Mouse (Mus musculus) T-cell, adult 2 months (primary cell): ENCODE data around the gene 6030468B19Rik.
"Not testable (repeated sequence)": the region's sequence is repeated elsewhere in the genome, so short reads cannot be mapped to it uniquely, and the experiment has no call there.

Experiments
- DNase-seq: peaks from one replicate; pipeline ENCODE4 v3.0.0; 2022; ENCODE audit warnings: low spot score

6030468B19Rik gene

DNA sequence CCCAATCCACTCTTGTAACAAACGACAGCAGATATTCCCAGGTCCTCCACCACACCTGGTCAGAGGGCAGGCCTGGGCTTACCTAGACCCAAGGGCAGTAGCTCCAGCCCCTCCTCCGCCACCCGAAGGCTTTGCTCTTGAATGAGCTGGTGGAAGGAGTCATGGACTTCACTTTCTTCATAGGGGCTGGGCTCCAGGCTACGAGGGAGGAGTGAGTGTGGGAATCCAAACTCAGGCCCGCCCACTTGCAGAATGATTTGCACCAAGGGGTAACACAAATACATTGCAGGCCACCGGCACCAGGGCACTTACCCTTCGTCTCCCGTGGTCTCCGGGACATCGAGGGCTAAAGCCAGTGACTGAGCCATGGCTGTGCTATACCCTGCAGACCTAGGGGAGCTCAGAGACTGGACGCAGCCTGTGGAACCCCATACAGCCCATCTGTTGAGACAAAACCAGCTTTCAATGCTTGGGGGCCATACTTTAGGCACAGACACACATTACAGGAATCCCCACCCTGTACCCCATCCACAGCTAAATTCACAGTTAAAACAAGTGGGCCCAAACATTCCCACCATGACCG is 18.5 kb upstream of the 6030468B19Rik start:
- DNase-seq, result no peak

DNA sequence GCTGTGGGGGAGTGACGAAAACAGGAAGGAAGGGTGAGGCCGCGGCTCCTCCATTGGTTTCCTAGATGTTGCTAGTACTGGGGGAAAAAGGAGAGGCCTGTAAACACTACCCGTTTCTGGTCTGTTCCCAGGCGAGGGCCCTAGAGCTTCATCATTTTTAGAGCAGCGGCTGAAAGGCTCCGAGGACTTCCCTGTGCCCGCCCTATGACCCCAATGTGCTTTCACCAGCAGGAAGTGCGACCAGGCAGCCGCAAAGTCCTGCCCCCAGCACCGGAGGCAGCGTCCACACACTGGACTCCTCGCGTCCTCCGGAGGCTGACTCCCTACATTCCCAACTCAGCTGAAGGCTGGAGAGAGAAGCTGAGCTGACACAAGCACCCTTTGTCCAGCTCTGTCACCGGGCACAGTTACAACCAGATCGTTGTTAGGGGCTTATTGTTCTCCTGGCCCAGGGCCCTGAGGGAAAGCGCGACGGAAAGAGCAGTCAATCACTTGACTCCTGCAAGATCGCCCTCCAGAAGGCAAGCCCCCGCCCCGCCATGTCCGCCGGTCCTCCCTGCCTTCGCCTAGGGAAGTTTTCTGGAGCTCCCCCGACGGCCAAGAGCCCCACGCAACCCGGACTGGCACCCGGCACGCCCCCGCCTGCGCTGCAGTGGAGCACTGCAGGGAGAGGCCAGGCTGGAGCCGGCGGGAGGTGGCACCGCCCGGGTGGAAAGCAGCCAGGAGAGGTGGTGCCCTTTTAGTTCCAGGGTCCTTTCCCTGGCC is 17.8 kb upstream of the 6030468B19Rik start:
- DNase-seq, result no peak

DNA sequence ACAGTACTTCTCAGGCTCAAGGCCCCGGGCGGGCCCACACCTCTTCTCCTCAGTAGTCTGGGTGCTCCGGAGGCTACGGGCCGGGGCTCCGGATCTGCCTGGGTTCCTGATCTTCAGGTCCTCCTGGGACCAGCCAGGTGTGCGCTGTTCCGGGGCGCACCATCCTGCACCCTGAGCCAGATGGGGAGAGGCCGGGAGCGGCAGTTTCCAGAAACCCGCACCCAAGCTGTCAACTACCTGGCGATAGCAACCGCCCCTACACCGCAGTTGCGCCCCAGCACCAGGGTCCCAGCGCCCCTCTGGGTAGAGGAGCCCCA is 17.3 kb upstream of the 6030468B19Rik start:
- no peak for DNase-seq

DNA sequence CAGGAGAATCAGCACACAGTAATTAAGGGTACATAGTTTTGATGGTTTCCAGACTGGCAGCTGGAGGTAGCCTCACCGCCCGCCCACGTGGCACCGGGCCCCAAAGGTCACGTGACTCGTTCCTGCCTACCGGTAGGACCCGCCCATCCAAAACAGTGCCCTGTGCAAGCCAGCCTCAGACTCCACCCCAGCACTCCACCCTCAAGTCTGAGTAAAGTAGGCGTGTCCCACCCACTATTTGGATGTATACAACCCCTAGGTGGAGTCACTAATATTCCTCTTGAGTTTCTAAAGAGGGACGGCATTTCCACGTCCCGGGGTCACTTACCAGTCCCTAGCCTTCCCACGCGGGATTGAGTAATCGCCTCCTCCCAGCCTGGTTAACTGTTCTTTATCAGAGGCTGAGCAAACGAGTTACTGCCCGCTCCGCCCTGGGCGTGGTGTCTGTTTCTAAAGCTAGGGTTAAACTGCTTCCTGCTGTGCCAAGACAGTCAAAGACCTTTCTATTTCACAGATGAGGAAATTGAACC is 16.8 kb upstream of the 6030468B19Rik start:
- DNase-seq, result peak; percentile 96

DNA sequence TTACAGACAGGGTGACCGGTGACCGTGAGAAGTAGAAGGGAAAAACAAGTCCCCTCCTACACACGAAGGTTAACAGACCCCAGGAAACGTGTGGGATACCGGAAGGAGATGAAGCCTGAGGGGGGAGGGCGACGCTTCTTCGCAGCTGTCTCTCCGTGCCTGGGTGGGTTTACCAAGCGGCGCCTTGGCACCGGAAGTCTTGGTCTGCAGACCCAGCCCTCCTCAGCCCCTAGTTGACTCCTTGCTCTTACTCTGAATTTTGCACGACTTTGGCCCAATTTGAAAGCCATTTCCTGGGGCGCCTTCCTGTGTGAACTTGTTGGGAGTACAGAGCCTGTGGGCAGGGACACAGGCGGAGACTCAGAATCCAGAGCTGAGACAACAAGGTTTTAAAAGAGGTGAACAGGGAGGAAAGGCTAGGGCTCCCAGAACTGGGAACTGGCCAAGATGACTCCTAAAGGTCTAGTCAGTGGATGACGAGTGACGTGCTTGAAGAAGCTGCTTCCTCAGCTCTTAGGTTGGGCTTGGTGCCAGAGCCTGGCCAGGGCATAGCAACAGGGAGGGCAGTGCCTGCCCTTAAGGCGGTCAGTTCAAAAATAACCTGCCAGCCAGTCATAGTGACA is 16.1 kb upstream of the 6030468B19Rik start:
- peak; percentile 68 for DNase-seq

DNA sequence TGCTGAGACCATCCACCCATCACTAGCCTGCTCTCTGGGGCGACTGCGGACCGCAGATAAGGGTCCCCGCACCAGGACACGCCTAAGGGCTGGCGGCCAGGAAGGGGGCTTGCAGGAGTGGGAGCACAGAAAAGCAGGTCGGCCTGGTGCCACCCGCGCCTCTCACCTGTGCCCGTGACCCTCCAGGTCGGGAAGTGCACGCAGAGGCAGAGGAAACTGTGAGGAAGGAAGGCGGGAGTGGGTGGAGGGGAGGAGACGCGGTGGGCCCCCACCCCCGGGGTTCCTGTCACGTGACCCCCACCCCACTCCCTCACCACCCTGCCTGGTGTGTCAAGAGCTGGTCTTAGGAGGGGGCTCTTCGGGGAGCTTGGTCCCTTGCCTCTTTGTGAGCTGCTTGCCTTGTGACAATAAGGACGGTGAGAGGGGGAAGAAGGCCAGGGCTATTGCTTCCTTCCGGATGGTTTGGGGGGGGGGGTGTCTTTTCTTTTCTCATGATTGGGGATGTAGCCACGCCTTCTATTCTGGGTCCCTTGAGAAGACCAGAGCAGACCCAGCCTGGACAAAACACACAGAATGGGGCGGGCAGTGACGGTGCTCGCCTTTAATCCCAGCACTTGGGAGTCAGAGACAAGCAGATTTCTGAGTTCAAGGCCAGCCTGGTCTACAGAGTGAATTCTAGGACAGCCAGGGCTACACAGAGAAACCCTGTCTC is 15.3 kb upstream of the 6030468B19Rik start, which contains the start of the genes Tmc8 and Tmc6:
Gene Tmc8 (plus strand): TSS at position 84 of the 712 bp plus-strand sequence.
Gene Tmc6 (minus strand): TSS at position 206 of the 712 bp plus-strand sequence.
- DNase-seq, result peak; percentile 84

DNA sequence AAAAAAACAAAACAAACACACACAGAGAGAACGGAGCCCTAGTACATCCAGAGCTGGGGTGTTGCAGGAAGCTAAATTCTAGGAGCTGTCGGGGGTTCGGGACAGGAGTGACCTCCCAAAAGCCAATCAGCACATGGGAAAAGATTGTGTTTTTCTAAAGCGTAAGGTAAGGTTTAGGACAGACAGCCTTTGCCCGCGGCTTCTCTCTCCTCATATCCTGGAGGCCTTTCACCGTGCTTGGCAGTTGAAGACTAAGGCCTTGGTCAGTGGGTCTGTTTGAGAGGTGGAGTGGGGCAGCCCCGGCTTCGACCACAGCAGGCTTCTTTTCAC is 14.8 kb upstream of the 6030468B19Rik start:
- DNase-seq, result no peak

DNA sequence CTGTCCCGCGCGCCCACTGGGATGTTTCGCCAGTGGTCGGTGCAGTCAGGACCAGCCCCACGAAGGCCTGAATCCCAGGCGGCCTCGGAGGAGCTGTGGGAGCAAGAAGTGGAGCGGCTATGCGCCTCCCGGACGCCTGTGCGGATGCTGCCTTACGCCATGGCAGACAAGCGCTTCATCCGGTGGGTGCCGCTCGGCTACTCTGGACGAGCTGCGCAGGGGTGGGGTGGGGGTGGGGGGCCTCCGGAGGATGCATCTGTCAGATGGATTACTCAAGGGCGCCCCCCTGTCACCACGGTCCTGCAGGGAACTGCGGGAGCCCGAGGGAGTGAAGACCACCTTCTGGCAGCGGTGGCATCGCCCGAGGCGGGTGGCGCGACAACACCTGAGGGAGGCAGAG is 14.4 kb upstream of the 6030468B19Rik start:
- DNase-seq, result peak; percentile 80

DNA sequence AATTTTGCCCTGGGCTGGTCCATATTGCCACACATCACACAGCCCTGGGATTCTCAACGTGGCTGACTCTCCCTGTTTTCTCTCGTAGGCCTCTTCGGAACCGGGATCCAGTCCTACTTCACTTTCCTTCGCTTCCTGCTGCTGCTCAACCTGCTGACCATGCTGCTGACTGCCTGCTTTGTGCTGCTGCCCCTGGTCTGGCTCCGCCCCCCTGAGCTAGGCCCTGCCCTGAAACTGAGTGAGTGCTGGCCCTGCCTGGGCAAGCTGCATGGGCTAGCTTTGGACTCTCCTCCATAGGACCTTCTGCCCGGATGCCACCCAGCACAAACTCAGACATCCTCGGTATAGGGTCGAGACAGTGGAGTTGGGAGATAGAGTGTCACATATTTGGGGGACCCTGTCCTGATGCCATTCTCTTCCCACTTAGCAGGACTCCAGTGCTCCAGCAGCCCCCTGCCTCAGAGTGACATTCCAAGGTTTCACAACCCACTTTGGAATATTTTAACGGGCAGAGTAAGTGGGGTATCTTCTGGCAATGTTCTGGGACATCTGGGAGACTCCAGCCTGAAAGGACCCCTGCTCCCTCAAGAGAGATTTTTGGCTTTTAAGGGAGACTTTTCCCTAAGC is 13.7 kb upstream of the 6030468B19Rik start:
- DNase-seq, result no peak

DNA sequence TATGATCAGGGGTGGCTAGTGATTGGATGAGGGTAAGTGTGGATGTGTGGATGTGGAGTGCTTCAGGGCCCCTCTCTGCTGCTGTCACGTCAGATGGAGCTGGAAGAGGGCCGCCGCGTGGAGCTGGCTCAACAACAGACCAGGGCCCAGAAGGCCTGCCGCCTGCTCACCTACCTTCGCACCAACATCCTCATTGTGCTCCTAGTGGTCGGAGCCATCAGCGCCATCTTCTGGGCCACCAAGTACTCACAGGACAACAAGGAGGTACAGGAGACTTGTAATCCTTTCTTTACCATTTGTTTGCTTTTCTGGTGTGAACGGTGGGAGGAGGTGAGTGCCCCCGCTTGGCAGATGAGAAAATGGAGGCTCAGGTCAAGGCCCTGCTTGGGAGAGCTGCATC is 11.2 kb upstream of the 6030468B19Rik start:
- DNase-seq, result peak; percentile 71

DNA sequence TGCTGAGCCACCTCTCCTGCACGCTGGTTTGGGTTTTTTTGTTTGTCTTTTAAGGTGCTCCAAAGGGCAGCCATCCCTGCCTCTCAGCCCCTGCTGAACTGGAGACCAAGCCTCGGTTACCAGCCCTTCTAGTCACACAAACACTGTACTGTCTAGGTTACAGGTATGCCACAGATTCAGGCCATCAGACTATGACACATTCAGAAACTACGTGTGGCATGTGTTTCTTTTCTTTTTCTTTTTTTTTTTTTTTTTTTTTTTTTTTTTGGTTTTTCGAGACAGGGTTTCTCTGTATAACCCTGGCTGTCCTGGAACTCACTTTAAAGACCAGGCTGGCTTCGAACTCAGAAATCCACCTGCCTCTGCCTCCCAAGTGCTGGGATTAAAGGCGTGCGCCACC is 9.0 kb upstream of the 6030468B19Rik start:
- not testable (repeated sequence) for DNase-seq

DNA sequence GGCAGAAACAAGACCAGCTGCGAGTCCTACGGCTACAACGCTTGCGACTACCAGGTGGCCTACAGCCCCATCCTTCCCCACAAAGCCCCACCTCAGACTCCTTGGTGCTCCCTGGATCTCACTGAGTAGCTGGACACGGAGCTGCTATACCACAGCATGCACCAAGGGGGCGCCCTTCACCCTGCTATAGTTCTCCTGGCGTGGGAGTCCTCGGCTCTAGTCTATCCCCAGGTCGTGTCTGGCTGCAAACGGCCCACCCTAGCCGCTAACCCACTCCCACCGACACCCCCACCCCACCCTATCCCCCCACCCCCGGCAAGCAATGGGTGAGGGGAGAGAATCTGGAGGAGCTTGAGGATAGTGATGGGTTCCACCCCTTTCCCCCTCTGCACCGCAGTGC is 7.2 kb upstream of the 6030468B19Rik start:
- DNase-seq, result peak; percentile 62

DNA sequence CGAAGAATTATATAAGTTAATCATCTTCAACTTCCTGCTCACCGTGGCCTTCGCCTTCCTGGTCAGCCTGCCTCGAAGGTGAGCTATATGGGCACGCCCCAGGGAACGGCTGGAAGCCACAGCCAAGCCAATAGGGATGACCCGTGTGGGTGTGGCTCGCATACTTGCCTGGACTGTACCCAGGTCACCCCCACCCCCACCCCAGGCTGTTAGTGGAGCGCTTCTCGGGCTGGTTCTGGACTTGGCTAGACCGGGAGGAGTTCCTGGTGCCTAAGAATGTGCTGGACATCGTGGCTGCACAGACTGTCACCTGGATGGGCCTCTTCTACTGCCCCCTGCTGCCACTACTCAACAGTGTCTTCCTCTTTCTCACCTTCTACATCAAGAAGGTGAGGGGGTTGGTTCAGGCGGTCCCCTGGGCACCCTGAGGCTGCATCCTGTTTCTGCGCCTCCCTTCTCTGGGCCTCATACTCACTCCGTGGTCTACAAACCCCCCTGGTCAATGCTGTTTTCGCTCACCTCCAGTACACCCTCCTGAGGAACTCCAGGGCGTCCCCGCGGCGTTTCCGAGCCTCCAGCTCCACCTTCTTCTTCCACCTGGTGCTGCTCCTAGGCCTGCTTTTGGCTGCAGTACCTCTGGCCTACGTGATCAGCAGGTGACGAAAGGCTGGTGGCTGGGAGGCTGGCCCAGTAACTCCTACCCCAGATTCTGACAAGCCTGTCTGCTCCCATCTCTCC is 6.6 kb upstream of the 6030468B19Rik start:
- no peak for DNase-seq

DNA sequence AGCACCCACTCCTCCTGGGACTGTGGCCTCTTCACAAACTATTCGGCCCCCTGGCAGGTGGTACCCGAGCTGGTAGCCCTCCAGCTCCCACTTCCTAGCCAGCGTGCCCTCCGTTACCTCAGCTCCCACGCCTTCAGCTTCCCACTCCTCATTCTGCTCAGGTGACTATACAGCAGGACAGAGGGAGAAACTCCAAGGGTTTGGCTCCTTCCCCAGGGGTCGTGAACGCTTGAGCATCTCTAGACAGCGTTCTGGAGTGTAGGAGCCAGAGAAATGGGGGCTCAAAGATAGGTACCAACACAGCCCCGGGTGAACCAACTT is 6.1 kb upstream of the 6030468B19Rik start:
- no peak for DNase-seq

DNA sequence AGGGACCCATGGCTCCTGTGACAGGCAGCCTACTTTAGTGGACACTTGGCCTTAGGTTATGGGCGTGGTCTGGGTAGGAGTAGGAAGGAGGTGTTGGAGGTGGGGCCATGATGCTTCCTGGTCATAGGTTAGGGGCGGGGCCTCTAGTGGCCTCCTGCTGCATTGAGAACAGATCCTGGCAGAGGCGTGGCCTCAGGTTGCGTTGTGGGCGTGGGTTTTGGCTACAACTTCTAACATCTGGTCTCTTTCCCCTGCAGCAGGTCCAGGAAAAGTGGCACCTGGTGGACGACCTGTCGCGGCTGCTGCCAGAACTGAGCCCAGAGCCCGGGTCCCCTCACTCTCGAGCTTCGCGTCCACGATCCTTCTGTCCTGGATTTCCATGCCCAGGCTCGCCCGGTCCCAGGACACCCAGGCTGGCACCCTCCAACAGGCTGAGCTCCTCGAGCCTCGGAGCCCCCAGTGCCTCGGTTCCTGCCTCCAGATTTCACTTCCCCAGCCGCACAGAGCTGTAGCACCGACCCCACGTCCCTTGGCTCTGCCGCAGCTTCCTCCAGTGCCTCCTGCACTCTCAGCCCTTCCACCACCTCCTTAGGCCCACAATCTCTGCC is 5.1 kb upstream of the 6030468B19Rik start:
- DNase-seq, result peak; percentile 71

DNA sequence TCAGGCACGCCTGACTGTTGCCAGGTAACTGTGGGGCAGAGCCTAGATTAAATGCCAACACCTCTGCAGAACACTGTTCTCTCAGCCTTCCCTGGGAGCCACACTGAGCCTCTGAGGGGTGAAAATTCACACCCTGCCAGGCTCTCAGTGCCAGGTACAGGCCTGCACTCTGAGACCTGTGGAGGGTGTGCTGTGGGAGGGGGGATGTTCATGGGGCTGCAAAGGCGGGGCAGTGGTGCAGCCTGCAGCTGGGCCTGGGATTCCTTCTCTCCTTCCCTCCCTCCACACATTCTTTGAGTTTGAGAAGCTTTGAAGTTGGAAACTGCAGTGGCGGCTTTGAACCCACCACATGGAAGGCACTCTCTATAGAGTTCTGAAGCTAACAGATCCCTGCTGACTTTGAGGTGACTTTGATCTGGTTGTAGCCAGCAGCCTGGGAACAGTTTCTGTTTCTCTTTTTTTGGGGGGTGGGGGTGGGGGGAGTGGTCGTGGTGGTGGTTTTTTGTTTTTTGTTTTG is 3.4 kb upstream of the 6030468B19Rik start:
- peak; percentile 57 for DNase-seq

DNA sequence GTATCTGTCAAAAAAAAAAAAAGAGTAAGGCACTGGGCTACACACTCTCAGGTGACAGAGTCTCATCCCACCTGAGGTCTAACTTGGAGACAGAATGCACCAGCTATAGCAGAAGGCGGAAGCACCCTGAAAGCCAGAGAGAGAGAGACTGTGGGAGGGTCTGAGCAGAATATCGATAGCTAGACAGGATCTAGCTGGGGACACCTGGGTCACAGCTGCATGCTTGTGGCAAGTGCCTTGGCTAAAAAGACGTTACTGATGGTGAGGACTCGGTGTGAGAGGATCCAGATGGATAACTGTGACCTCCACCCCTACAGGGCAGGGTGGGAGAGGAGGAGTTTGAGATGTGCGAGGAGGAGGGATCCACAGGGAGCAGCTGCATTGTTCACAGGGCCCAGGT is 506 bp upstream of the 6030468B19Rik start:
- DNase-seq, result no peak

DNA sequence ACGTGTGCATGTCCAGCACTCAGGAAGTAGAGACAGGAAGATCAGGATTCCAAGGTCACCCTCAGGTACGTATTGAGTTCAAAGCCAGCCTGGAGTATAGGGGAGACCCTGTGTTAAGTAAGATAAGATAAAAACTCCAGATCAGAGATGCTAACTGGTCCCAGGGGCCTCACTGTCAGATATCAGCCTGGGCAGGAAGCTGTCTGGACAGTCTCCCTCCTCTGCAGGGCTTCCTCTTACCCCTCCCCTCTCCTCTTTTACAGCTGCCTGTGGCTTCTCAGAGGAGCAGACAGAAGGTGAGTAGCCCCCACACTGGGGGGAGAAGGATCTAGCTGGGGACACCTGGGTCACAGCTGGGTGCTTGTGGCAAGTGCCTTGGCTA is 691 bp downstream of the 6030468B19Rik start:
- DNase-seq, result no peak

DNA sequence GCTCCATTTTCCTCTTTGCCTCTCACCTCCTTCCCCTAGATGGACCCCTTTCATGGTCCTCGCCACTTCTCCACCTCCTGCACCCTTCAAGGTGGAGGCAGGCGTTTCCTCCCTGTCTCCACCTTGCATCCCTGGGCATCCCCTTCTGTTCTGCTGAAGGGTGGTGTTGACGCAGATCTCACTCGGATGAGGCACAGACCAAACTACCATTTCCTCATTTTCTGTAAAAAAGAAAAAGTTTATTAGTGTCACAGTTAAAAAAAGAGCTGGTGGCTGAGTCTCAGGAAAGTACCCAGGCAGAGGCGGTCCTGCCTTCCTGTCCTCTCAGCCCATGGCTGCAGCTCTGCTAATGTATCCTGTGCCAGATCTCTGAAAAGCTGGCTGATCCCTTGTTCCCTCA is 1.7 kb downstream of the 6030468B19Rik start:
- DNase-seq, result no peak

DNA sequence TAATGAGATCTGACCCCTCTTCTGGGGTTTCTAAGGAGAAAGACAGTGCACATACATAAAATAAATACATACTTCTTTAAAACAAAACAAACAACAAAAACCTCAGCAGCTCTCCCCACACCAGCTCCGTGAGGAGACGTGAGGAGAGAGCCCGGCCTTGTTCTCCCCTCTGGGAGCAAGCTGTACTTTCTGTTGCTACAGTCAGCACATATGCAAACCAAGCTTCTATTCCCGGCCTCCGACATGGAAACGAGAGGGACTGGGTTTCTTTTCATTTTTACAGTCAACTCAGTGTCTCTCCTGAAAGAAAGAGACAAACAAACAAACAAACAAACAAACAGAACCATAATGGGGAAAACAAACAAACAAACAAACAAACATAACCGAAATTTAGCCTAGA is 2.6 kb downstream of the 6030468B19Rik start:
- DNase-seq, result no peak

DNA sequence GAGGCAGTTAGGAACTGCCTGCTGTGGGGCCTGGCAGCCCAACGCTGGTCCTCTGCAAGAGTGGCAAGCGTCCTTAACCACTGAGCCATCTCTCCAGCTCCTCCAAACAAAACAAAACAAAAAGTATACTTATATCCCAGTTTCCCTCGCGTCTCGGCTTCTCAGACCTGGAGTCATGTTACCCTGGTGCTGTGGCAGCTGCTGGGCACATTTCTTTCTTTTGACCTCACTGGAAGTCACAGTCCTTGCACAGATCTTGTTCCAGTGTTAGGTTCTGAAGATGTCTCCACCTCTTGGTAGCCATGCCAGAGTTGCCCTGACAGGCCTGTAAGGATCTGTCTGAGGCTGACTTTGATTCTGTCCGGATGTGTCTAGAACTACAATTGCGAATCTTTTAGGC is 4.2 kb downstream of the 6030468B19Rik start:
- DNase-seq, result no peak
